Mouse (Mus musculus): ENCODE results near the gene Morc3.
A peak's percentile ranks its signal among the peaks of the same experiment; 100 is the strongest.
"Not testable (repeated sequence)": the region's sequence is repeated elsewhere in the genome, so short reads cannot be mapped to it uniquely, and the experiment has no call there.

The Morc3 gene

GRCm38 (mm10) chr16:93819325-93819696 lies 12.6 kb upstream of the Morc3 start:
- DNase-seq, result no peak

- no peak for DNase-seq
Observed at GRCm38 (mm10) chr16:93820040-93820439, 11.9 kb upstream of the Morc3 start.

GRCm38 (mm10) chr16:93821706-93822105 lies 10.2 kb upstream of the Morc3 start:
- no peak for DNase-seq

DNA sequence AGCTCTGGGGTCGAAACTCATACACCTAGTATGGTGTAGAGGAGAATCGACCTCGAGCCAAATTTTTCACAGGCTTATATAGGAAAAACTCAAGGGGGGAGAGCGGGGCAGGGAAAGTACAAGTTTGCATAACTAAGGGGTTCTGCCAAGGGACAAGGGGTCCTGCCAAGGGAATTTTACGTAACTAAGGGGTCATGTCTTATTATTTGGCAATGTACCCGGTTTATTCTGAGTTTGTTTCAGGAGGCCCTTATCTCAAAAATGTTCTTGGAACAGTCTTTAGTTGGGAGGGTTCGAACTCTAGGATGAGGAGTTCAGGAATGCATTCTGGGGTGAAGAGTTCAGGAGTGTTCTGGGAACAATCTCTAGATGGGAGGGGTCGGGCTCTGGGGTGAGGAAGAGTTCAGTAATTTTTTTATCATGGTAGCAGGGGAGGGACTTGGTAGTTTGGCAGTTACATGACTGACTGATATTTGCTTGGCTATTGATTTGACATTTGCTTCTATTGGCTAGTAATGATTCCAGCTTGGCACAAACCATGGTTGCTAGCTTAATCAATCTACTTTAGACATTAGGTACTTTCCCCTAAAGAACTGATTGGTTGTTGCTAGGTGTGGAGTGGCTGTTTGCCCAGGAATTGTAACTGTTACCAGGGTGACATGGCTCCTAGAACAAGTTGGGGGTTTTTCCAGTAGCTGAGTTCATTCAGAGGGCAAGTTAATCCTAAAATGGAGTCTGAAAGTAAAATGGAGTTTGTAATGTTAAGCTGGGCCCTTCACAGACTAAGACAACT lies 9.3 kb upstream of the Morc3 start:
- not testable (repeated sequence) for DNase-seq

GRCm38 (mm10) chr16:93824799-93825198 lies 7.1 kb upstream of the Morc3 start:
- no peak for DNase-seq

GRCm38 (mm10) chr16:93825463-93825862 lies 6.5 kb upstream of the Morc3 start:
- DNase-seq, result no peak

- DNase-seq, result no peak
Observed at GRCm38 (mm10) chr16:93826054-93826453, 5.9 kb upstream of the Morc3 start.

DNA sequence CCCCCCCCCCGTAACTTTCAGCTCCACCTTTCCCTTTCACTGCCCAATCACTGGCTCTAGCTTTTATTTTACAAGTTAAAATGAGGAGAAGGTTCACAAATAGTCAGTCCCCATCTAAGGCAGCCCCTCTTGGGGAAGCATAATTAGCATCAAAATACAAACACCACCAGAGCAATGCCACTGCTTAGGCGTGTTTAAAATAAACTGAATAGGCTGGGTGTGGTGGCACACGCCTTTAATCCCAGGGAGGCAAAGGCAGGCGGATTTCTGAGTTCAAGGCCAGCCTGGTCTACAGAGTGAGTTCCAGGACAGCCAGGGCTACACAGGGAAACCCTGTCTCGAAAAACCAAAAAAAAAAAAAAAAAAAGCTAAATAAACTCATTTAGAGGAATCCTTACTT lies 5.4 kb upstream of the Morc3 start:
- DNase-seq, result not testable (repeated sequence)

DNA sequence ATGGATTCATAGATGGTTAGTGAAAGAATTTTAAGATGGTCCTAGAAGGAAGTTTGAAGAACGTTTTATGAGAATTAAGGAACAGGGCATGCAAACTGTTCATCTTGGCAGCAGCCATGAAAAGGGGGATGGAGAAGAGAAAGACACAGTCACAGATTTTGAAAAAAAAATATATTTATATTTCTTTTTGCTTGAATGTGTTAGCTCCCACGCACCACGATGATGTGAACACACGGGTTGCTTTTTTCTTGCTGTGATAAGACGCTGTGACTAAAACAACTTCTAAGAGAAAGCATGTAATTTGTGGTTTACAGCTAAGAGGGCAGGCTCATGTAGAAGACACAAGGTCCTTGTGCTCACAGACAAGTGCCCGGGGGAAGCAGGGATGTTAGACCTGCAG lies 5.0 kb upstream of the Morc3 start:
- DNase-seq, result no peak

DNA sequence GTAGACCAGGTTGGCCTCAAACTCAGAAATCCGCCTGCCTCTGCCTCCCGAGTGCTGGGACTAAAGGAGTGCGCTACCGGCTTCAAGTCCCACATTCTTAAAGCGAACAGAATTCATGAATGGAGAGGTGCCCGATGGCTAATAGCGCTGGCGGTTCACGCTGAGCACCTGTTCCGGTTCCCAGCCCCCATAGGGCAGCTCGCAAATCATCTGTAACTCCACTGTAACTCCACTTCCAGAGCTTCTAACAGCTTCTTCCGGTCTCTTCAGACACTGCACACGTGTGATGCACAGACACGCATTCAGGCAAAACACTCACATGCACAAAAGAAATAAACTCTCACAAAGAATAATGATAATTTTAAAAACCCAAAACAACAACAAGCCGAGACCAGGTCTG lies 2.4 kb upstream of the Morc3 start:
- DNase-seq, result no peak

GRCm38 (mm10) chr16:93830071-93830470 lies 1.9 kb upstream of the Morc3 start:
- DNase-seq, result no peak

DNA sequence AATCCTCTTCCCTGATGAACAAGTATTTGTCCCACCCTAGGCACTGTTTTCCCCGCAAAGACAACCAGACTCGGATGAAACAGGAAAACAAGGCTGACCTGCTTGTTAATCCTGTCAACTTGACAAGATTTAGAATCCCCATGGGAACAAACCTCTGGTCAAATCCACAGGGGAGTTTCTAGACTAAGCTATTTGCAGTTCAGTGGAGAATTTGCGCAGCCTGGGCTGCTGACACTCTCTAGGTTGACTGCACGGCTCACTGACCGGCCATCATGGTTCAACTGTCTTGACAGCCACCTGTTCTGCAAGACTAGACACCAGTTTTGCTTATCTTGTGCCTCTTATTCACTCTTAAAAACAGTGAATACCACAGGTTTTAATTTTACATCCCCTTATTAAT lies 1.0 kb upstream of the Morc3 start:
- DNase-seq, result no peak

DNA sequence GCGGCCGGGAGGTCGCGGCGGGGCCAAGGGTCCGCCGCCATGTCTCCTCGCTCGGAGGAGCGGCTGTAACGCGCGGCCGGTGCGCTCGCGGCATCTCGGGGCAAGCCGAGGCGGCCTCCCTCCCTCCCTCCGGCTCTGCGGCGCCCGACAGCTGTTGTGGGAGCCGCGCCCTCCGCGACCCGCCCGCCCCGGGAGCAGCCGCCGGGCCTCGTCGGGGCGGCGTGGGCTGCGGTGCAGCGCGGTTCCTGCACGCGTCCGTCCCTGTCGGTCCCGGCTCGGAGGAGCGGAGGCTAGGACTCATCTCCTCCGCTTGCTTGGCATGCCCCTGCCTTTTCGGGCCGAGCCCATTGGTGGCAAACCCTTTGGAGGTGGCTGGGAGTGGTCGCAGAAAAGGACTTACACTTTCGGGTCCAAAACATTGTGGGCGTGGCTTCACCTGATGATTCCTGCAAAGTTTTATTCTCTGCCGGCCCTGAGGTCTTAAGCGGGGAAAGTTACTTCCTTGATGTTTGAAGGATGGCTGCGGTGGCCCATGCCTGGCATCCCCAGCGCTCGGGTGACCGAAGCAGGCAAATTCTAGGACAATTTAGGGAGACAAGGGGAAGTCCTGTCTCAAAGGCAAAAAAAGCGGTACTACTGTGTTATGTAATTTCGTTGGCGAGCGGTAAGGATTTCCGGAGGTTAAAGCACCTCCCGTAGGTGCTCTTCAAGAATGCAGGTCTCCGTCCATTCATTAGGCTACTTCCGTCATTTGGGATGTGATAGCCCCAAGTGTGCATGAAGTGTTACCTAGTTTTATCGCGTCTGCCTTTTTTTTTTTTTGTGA lies 743 bp downstream of the Morc3 start:
- DNase-seq, result peak in 1 of 2 experiments; percentile 63

DNA sequence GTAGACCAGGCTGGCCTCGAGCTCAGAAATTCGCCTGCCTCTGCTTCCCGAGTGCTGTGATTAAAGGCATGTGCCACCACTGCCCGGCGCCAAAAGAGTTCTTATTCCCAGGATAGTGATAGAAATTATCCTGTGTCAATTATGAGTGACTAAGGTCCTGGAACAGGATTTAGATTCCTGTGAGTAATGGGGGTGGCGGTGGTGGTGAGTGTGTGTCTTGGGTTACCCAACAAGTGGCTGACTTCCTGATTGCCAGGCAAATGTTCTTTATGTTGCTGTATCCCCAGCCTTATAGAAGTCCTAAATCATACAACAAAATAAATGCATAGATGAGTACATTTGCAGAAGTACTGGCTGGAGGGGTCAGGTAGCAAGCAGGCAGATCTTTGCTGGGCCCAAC lies 1.6 kb downstream of the Morc3 start:
- peak in 1 of 2 experiments; percentile 19 for DNase-seq

- no peak for DNase-seq
Observed at GRCm38 (mm10) chr16:93834076-93834475, 2.2 kb downstream of the Morc3 start.

DNA sequence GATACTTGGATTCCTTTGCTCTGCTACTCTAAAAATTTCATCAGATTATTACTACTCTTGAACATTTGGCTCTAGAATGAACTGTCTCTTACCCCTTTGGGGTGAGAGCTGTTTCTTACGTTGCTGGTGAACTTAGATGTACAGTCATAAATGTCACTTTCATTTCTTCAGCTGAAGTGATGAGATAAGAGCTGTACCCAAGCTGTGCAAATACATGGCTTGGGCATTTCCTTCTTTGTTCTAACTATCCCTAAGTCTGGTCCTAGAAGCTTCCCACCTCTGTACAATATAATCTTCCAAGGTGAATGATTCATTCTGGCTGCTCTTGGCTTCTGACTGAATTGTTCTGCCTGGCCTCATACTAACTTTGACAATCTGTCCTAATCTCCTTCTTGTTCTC lies 7.1 kb downstream of the Morc3 start:
- no peak for DNase-seq

DNA sequence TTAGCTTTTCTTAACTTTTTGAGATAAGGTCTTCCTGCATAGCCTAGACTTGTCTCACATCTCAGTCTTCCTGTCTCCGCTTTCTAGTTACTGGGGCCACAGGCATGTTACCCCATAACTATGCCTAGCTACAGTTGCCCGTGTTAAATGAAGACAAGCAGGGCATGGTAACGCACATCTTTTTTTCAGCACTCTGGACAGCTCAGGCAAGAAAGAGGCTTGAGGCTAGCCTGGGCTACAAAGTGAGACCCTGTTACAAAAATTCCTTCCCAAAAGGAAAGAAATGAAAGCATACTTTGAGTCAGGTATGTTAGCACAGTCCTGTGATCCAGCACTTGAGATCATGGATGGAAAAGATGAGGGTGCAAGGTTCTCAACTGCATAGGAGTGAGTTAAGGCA lies 18.6 kb downstream of the Morc3 start:
- DNase-seq, result no peak

DNA sequence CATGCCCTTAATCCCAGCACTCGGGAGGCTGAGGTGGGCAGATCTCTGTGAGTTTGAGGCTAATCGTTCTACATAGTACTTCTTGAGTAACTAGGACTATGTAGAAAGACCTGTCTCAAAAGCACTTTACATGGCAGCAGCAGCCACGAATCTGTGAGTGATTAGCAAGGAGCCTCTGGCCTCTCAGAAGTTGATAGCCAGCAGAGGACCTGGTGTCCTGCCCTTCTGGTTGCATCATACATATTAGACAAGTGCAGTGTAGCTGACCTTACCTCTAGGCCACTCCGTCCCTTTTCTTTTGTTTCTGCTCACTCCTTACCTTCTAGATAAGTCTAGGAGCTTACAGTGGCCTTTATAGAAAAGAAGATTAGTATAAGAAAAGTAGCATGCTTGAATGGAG lies 28.0 kb downstream of the Morc3 start:
- DNase-seq, result no peak

- peak in 1 of 2 experiments; percentile 24 for DNase-seq
Observed at GRCm38 (mm10) chr16:93860686-93861085, 28.8 kb downstream of the Morc3 start.

- no peak for DNase-seq
Observed at GRCm38 (mm10) chr16:93874841-93875240, 42.9 kb downstream of the Morc3 start.

GRCm38 (mm10) chr16:93877612-93878380 lies 45.9 kb downstream of the Morc3 start:
- DNase-seq, result no peak

GRCm38 (mm10) chr16:93883423-93884085 lies 51.6 kb downstream of the Morc3 start, which contains the start of gene Chaf1b:
Chaf1b (plus strand) TSS chr16:93883901.
- peak; percentile 97 to 99 for DNase-seq
